Mouse (Mus musculus) MEL (cell line): ENCODE measurements around the gene Epop. TPM values are rescaled to one million over a fixed set of nuclear protein-coding genes. Genes with fewer than 3 reads are reported as not detected.

Experiments
- DNase-seq: peaks from one replicate; pipeline ENCODE4 v3.0.0; 2011; ENCODE audit warnings: low read depth, low spot score
- H3K27ac ChIP-seq: 2 replicates; pipeline ENCODE4 v1.5.1; 2012; ENCODE audit warnings: low read depth, mild to moderate bottlenecking, control low read depth, low read length, moderate library complexity; ENCODE audit not compliant: control insufficient read depth
- H3K27me3 ChIP-seq, 2 experiments: fragments of 150-350 bp in 1 of 2; sonication (generic) in 1 of 2; 2 replicates each; pipeline ENCODE4 v1.6.1; 2012; ENCODE audit warnings: low read length in 2 of 2, mild to moderate bottlenecking in 2 of 2, improper control_type of control experiment in 1 of 2, moderate library complexity in 1 of 2; ENCODE audit not compliant: insufficient read depth in 2 of 2, control insufficient read depth in 1 of 2
- H3K36me3 ChIP-seq, 2 experiments: 2 replicates each; pipeline ENCODE4 v1.6.1; 2012 to 2014; ENCODE audit warnings: low read length in 2 of 2, improper control_type of control experiment in 1 of 2, inconsistent platforms in 1 of 2, mild to moderate bottlenecking in 1 of 2; ENCODE audit not compliant: insufficient read depth in 2 of 2, control insufficient read depth in 1 of 2
- H3K4me1 ChIP-seq, 2 experiments: fragments of 150-350 bp in 1 of 2; sonication (generic) in 1 of 2; 2 replicates each; pipeline ENCODE4 v1.6.1; 2012; ENCODE audit warnings: low read length in 2 of 2, improper control_type of control experiment in 1 of 2, mild to moderate bottlenecking in 1 of 2; ENCODE audit not compliant: insufficient read depth in 2 of 2, control insufficient read depth in 1 of 2
- H3K4me3 ChIP-seq, 2 experiments: fragments of 150-350 bp in 1 of 2; sonication (generic) in 1 of 2; 2 replicates each; pipeline ENCODE4 v1.5.1; 2012; ENCODE audit warnings: low read depth in 2 of 2, low read length in 2 of 2, mild to moderate bottlenecking in 2 of 2, moderate library complexity in 2 of 2, control low read depth in 1 of 2, improper control_type of control experiment in 1 of 2; ENCODE audit not compliant: control insufficient read depth in 1 of 2, insufficient read depth in 1 of 2
- H3K79me2 ChIP-seq: 2 replicates; pipeline ENCODE4 v1.6.1; 2012; ENCODE audit warnings: mild to moderate bottlenecking, low read length, moderate library complexity; ENCODE audit not compliant: control insufficient read depth, poor library complexity, insufficient read depth
- H3K9ac ChIP-seq: 2 replicates; pipeline ENCODE4 v1.6.1; 2012; ENCODE audit warnings: low read depth, mild to moderate bottlenecking, control low read depth, low read length, moderate library complexity; ENCODE audit not compliant: control insufficient read depth, poor library complexity, severe bottlenecking
- H3K9me3 ChIP-seq: fragments of 150-350 bp; sonication (generic); replicated peaks from 2 replicates; pipeline ENCODE4 v1.6.1; 2012; ENCODE audit warnings: mild to moderate bottlenecking, low read length, improper control_type of control experiment, moderate library complexity; ENCODE audit not compliant: insufficient read depth
- BHLHE40 ChIP-seq: IDR thresholded peaks from 2 replicates; pipeline ENCODE4 v1.6.1; 2012; ENCODE audit warnings: low read depth, mild to moderate bottlenecking, inconsistent platforms, low read length, improper control_type of control experiment, borderline replicate concordance
- CTCF ChIP-seq, 3 experiments: IDR thresholded peaks in 2 of 3; conservative IDR thresholded peaks in 1 of 3; 2 replicates each; pipeline ENCODE4 v1.5.1; 2011 to 2012; ENCODE audit warnings: low read length in 3 of 3, low read depth in 2 of 3, mild to moderate bottlenecking in 2 of 3, improper control_type of control experiment in 1 of 3, inconsistent platforms in 1 of 3, mixed read lengths in 1 of 3, moderate library complexity in 1 of 3; ENCODE audit not compliant: control insufficient read depth in 1 of 3, insufficient read depth in 1 of 3, poor library complexity in 1 of 3, severe bottlenecking in 1 of 3
- EP300 ChIP-seq, 2 experiments: IDR thresholded peaks; 2 replicates each; pipeline ENCODE4 v1.6.1; 2011; ENCODE audit warnings: improper control_type of control experiment in 2 of 2, low read length in 2 of 2, low read depth in 1 of 2, mild to moderate bottlenecking in 1 of 2
- ETS1 ChIP-seq: IDR thresholded peaks from 2 replicates; pipeline ENCODE4 v1.6.1; 2012; ENCODE audit warnings: low read depth, mild to moderate bottlenecking, inconsistent platforms, low read length, improper control_type of control experiment, moderate library complexity
- HCFC1 ChIP-seq: IDR thresholded peaks from 2 replicates; pipeline ENCODE4 v1.6.1; 2012; ENCODE audit warnings: low read depth, mild to moderate bottlenecking, inconsistent platforms, low read length, improper control_type of control experiment, moderate library complexity
- JUND ChIP-seq: IDR thresholded peaks from 2 replicates; pipeline ENCODE4 v1.6.1; 2011; ENCODE audit warnings: low read depth, mild to moderate bottlenecking, improper control_type of control experiment, low read length
- MAFK ChIP-seq: IDR thresholded peaks from 2 replicates; pipeline ENCODE4 v1.6.1; 2011; ENCODE audit warnings: low read depth, mild to moderate bottlenecking, low read length, improper control_type of control experiment, borderline replicate concordance
- MAX ChIP-seq: IDR thresholded peaks from 2 replicates; pipeline ENCODE4 v1.6.1; 2011; ENCODE audit warnings: low read length, improper control_type of control experiment
- NELFE ChIP-seq: IDR thresholded peaks from 2 replicates; pipeline ENCODE4 v1.6.1; 2011; ENCODE audit warnings: low read depth, low read length, improper control_type of control experiment
- POLR2A ChIP-seq, 2 experiments: IDR thresholded peaks; 2 replicates each; pipeline ENCODE4 v1.6.1; 2011 to 2012; ENCODE audit warnings: low read length in 2 of 2, mild to moderate bottlenecking in 2 of 2, control low read depth in 1 of 2, improper control_type of control experiment in 1 of 2, low read depth in 1 of 2, moderate library complexity in 1 of 2; ENCODE audit not compliant: control insufficient read depth in 1 of 2, insufficient read depth in 1 of 2, poor library complexity in 1 of 2
- POLR2AphosphoS5 ChIP-seq: IDR thresholded peaks from 2 replicates; pipeline ENCODE4 v1.6.1; 2012; ENCODE audit warnings: low read depth, borderline replicate concordance, mild to moderate bottlenecking, inconsistent platforms, low read length, moderate library complexity, mixed read lengths
- RAD21 ChIP-seq: IDR thresholded peaks from 2 replicates; pipeline ENCODE4 v1.6.1; 2011; ENCODE audit warnings: mild to moderate bottlenecking, low read depth, low read length, improper control_type of control experiment
- SMC3 ChIP-seq: IDR thresholded peaks from 2 replicates; pipeline ENCODE4 v1.6.1; 2011; ENCODE audit warnings: low read depth, low read length, improper control_type of control experiment
- UBTF ChIP-seq: IDR thresholded peaks from 2 replicates; pipeline ENCODE4 v1.6.1; 2012; ENCODE audit warnings: low read depth, mild to moderate bottlenecking, inconsistent platforms, low read length, improper control_type of control experiment, moderate library complexity, borderline replicate concordance; ENCODE audit not compliant: insufficient read depth
- USF1 ChIP-seq: IDR thresholded peaks from 2 replicates; pipeline ENCODE4 v1.6.1; 2014; ENCODE audit warnings: low read depth, mild to moderate bottlenecking, inconsistent platforms, low read length, improper control_type of control experiment, moderate library complexity
- USF2 ChIP-seq, 2 experiments: IDR thresholded peaks; 2 replicates each; pipeline ENCODE4 v1.6.1; 2011 to 2012; ENCODE audit warnings: improper control_type of control experiment in 2 of 2, low read length in 2 of 2, borderline replicate concordance in 1 of 2, inconsistent platforms in 1 of 2, low read depth in 1 of 2, mild to moderate bottlenecking in 1 of 2; ENCODE audit not compliant: insufficient read depth in 1 of 2
- ZC3H11A ChIP-seq: IDR thresholded peaks from 2 replicates; pipeline ENCODE4 v1.6.1; 2012; ENCODE audit warnings: low read depth, mild to moderate bottlenecking, inconsistent platforms, low read length, improper control_type of control experiment
- ZKSCAN1 ChIP-seq: IDR thresholded peaks from 2 replicates; pipeline ENCODE4 v1.6.1; 2012; ENCODE audit warnings: low read depth, mild to moderate bottlenecking, inconsistent platforms, low read length, improper control_type of control experiment, moderate library complexity
- ZNF384 ChIP-seq: IDR thresholded peaks from 2 replicates; pipeline ENCODE4 v1.6.1; 2012; ENCODE audit warnings: low read depth, mild to moderate bottlenecking, inconsistent platforms, low read length, improper control_type of control experiment
- polyA plus RNA-seq, 2 experiments: library from polyadenylated mRNA; stranded (reverse) in 1 of 2; unstranded in 1 of 2; fragments of >175 nt in 1 of 2; fragments of >200 nt in 1 of 2; gene quantifications; 2 replicates each; pipeline versions ENCODE4 v1.2.1 to v1.2.4; 2012; ENCODE audit warnings: low replicate concordance in 2 of 2, low read depth in 1 of 2; ENCODE audit not compliant: insufficient read length in 2 of 2, insufficient read depth in 1 of 2, missing spikeins in 1 of 2
- total RNA-seq: library from RNA; depleted of rRNA; stranded (reverse); fragments of 300-350 nt; gene quantifications from 2 replicates; pipeline ENCODE4 v1.2.3, GENCODE M21; 2012

The Epop gene
- total and polyA plus RNA-seq, 3 experiments: not detected

GRCm38 (mm10) chr11:97670234-97671176 lies 41.0 kb upstream of the Epop start:
- 0 out of 4 replicates have a peak, but pooled peaks cover 0 to 2% of the 10 kb centered on the region in 2 experiments for H3K36me3 ChIP-seq
- H3K4me1 ChIP-seq: no peaks in the 10 kb centered on the region
- no peak overlapping the region for H3K4me3 ChIP-seq
- no peak overlapping the region for H3K9ac ChIP-seq
- no peaks in the 10 kb centered on the region for H3K27me3 ChIP-seq
- H3K9me3 ChIP-seq: no peaks in the 10 kb centered on the region
- no peak for DNase-seq
- no peaks in the 10 kb centered on the region for H3K79me2 ChIP-seq
- H3K27ac ChIP-seq: no peak overlapping the region
- TF ChIP-seq MAX (no peak), EP300 (IDR thresholded peaks at IDR 0.05; ENCODE audit: low read depth in 1 of 2, low read length in 2 of 2) (no peak), CTCF (IDR thresholded peaks at IDR 0.05 in 2 of 3, conservative IDR thresholded peaks at IDR 0.05 in 1 of 3; ENCODE audit: control insufficient read depth in 1 of 3, insufficient read depth in 1 of 3, low read depth in 2 of 3, low read length in 3 of 3, poor library complexity in 1 of 3, severe bottlenecking in 1 of 3) (no peak), ZC3H11A (no peak), NELFE (no peak), ZNF384 (no peak), JUND (no peak), USF2 (IDR thresholded peaks at IDR 0.05; ENCODE audit: borderline replicate concordance in 1 of 2, insufficient read depth in 1 of 2, low read depth in 1 of 2, low read length in 2 of 2) (no peak), ETS1 (no peak), UBTF (no peak)

DNA sequence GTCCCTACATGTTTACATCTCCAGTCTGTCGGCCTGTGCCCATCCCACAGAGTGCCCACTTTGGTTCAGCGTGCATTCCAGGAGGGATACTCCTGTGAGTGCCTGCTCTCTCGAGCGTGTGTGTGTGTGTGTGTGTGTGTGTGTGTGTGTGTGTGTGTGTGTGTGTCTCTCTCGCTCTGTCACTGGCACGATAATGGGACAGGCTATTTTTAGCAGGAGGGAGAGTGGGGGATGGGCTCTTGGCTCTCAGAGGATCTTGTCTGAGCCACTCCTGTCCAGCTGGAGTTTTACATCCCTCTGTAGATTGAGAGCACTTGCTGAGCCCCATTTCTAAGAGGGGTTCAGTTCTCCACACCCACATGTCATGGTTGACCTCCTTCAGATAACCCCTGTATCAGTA lies 40.3 kb upstream of the Epop start:
- H3K27ac ChIP-seq: no peak overlapping the region
- H3K9ac ChIP-seq: no peak overlapping the region
- no peak for TF ChIP-seq POLR2AphosphoS5
- no peak for TF ChIP-seq JUND
- no peak for TF ChIP-seq POLR2A (IDR thresholded peaks at IDR 0.05; ENCODE audit: control insufficient read depth in 1 of 2, insufficient read depth in 1 of 2, low read depth in 1 of 2, low read length in 2 of 2, poor library complexity in 1 of 2)
- no peak for TF ChIP-seq ZKSCAN1
- TF ChIP-seq SMC3: no peak
- no peak for TF ChIP-seq BHLHE40
- no peak for TF ChIP-seq RAD21
- TF ChIP-seq HCFC1: no peak
- no peak for TF ChIP-seq MAFK
- TF ChIP-seq ETS1: no peak
- TF ChIP-seq USF1: no peak
- no peak for TF ChIP-seq USF2 (IDR thresholded peaks at IDR 0.05; ENCODE audit: borderline replicate concordance in 1 of 2, insufficient read depth in 1 of 2, low read depth in 1 of 2, low read length in 2 of 2)
- no peak for TF ChIP-seq CTCF (IDR thresholded peaks at IDR 0.05 in 2 of 3, conservative IDR thresholded peaks at IDR 0.05 in 1 of 3; ENCODE audit: control insufficient read depth in 1 of 3, insufficient read depth in 1 of 3, low read depth in 2 of 3, low read length in 3 of 3, poor library complexity in 1 of 3, severe bottlenecking in 1 of 3)
- H3K79me2 ChIP-seq: no peaks in the 10 kb centered on the region; the same call in 1 of the 2 replicates
- H3K4me1 ChIP-seq: peaks cover 0 to 1% of the 10 kb centered on the region in 2 experiments; a peak in 1 of 4 replicates
- DNase-seq: no peak
- no peaks in the 10 kb centered on the region for H3K27me3 ChIP-seq
- H3K4me3 ChIP-seq: no peak overlapping the region
- no peaks in the 10 kb centered on the region for H3K36me3 ChIP-seq
- H3K9me3 ChIP-seq: no peaks in the 10 kb centered on the region
